Mouse (Mus musculus) embryonic fibroblast, embryonic 13.5 days (primary cell): Measurements from ENCODE around the gene Acer1.

Source experiments
- CTCF ChIP-seq: IDR thresholded peaks from 2 replicates; pipeline ENCODE4 v1.5.1; 2011; ENCODE audit warnings: mild to moderate bottlenecking, control low read depth, low read length, moderate library complexity, borderline replicate concordance; ENCODE audit not compliant: insufficient read depth
- POLR2A ChIP-seq: IDR thresholded peaks from 2 replicates; pipeline ENCODE4 v1.6.1; 2011; ENCODE audit warnings: low read depth, mild to moderate bottlenecking, control low read depth, low read length, moderate library complexity

GRCm38 (mm10) chr17:56952639-56953038, 29.3 kb downstream of the Acer1 start:
- TF ChIP-seq POLR2A, result no peak
- no peak for TF ChIP-seq CTCF
